Mouse (Mus musculus) brain, embryonic 14.5 days (tissue): ENCODE results near the gene Phf21b.

Experiments used
- CTCF ChIP-seq: fragments of 200-500 bp; IDR thresholded peaks from 2 replicates; pipeline ENCODE4 v1.5.1; 2012; ENCODE audit warnings: inconsistent platforms, mild to moderate bottlenecking, moderate library complexity, borderline replicate concordance; ENCODE audit not compliant: insufficient read depth, insufficient read length; ENCODE audit errors: extremely low read depth
- POLR2A ChIP-seq: fragments of 200-500 bp; IDR thresholded peaks from 2 replicates; pipeline ENCODE4 v1.6.1; 2012; ENCODE audit warnings: mild to moderate bottlenecking, inconsistent platforms, borderline replicate concordance; ENCODE audit not compliant: poor library complexity, insufficient read depth, insufficient read length, severe bottlenecking; ENCODE audit errors: extremely low read depth

- TF ChIP-seq POLR2A (no peak), CTCF (no peak)
These were observed 89.2 kb downstream of the Phf21b start for GRCm38 (mm10) chr15:84766621-84767020.
